Mouse (Mus musculus) c-Kit-negative CD71-positive TER-119-positive erythroid progenitor cells, embryonic 14.5 days (primary cell): ENCODE data around the gene Abhd14b.

Experiments used
- DNase-seq: peaks from one replicate; pipeline ENCODE4 v3.0.0-alpha.2; 2013; ENCODE audit warnings: low read depth, low spot score

Gene Abhd14b

GRCm38 (mm10) chr9:106459946-106460345, 12.7 kb downstream of the Abhd14b start:
- no peak for DNase-seq

DNA sequence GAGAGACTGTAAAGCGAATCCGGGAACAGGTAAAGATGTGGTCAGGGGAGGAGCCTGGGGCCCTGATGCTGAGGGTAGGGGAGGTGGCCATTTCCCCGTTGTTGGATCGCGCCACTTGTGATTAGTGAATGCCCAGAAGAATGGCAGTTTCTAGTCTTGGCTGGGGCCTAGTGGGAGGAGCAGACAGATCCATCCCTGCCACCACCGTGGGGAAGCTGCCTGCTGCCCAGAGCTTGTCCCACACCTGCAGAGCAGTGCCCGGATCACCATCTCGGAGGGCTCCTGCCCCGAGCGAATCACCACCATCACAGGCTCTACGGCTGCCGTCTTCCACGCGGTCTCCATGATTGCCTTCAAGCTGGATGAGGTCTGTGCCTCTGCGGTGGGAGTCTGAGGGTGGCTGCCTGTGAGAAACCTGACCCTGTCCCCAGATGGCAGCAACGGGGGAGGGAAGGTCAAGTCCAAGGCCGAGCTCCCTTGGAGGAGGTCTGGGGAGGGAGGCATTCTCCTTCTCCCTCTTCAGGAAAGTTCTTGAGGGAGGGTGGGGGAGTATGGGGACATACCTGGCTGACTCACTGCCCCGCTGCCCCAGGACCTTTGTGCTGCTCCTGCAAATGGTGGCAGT, 13.3 kb downstream of the Abhd14b start:
- DNase-seq: no peak

GRCm38 (mm10) chr9:106461026-106461415, 13.8 kb downstream of the Abhd14b start:
- no peak for DNase-seq

- no peak for DNase-seq
Measured at GRCm38 (mm10) chr9:106461641-106462429, 14.6 kb downstream of the Abhd14b start.

GRCm38 (mm10) chr9:106462430-106462800, 15.2 kb downstream of the Abhd14b start:
- DNase-seq: no peak

GRCm38 (mm10) chr9:106463122-106464063, 16.1 kb downstream of the Abhd14b start:
- DNase-seq: no peak

GRCm38 (mm10) chr9:106464751-106465541, 17.7 kb downstream of the Abhd14b start:
- no peak for DNase-seq

DNA sequence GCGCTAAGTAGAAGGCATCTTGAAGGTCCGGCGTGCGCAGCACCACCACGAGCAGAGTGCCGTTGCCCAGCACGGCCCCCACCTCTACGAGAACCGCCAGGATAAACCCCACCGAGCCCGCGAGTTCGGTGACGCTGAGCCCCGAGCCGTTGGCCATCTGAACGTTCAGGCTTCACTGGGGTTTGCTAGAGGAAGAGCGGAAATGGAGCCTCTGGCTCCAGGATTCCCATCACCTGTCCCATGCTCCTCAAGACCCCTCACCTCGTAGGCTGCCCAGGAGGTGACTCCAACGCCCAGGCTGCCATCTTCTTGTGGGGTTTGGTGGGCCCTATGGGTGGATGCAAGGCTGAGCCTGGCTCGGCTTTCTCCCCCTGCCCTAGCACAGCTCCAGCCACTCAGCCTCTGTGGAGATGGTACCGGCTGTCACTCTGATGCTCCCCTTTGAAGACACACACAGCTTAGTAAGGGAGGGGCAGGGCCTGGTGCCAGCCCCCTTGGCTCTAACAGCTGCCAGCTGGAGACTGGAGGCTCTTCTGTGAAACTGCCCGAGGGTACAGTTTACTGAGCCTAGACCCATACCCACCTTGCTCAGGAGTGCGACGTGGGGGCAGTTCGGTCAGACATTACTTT, 18.4 kb downstream of the Abhd14b start, which contains the start of gene Gpr62:
Gene Gpr62 (minus strand): TSS at position 368 of the 630 bp plus-strand sequence.
- DNase-seq: no peak

GRCm38 (mm10) chr9:106466721-106467120, 19.5 kb downstream of the Abhd14b start:
- DNase-seq: no peak

DNA sequence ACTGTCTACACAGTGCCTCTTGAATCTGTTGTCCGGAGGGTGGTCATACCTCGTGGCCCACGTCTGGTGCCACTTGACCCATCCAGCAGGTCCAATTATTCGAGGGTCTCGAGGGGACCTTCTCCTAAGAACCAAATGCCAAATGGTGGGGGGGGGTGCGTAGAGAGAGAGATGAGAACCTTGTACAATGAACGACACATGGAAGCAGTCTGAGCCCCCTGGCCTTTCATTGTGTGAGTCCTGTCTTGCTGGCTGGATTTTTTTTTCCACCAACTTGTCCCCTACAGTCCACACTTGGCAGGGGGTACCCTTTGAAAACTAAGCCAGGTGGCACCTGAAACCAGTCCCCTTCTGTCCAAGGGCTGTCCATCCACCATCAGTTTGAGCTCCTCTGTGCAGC, 20.5 kb downstream of the Abhd14b start:
- DNase-seq: no peak

DNA sequence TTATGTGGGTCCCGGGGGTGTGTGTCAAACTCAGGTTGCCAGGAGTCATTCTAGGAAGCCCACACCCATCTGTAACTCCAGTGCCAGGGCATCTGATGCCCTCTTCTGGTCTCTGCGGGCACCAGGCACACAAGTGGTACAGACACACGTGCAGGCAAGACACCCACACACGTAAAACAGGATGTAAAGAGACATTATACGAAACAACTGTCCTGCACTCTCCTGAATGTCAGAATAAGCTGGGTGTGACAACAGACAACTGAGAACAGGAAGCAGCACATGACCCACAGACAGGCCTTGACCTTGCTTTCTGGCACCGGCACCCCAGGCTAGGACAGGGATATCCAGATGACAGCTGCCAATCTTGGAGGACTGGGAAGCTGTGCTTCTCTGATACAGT, 22.1 kb downstream of the Abhd14b start:
- no peak for DNase-seq

- DNase-seq: no peak
Measured at GRCm38 (mm10) chr9:106469776-106470175, 22.5 kb downstream of the Abhd14b start.

DNA sequence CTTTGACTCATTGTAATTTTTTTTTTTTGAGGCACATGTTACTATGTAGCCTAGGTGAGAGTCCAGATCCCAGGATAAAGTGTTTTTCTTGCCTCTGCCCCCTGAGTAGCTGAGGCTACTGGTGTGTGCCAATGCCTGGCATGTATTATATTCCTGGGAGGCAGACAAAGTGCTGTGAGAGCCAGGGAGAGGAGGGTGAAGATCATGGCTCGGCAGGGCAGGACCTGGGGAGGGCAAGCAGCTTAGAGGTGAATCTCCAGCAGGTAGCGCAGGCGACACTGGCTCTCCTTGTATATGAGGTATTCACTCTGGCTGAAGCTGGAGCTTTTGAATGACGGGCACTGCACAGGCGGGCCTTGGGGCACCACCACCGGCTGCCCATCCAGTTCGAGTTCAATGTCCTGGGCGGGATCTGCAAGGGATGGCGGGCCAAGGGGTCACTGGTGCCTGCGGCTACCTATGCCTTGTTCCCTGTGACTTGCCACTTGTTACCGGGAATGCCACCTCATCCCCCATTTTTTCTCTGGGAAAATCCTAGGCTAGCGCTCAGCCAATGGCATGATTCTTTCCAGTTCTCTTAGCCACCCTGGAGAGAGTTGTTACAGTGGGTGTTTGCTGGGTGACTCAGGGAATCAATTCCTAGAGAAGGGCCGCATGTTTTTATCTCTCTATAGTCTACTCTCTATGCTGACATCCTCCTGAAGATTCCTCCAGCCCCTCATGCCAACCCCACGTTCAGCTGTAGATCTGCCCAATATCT, 23.9 kb downstream of the Abhd14b start:
- no peak for DNase-seq

DNA sequence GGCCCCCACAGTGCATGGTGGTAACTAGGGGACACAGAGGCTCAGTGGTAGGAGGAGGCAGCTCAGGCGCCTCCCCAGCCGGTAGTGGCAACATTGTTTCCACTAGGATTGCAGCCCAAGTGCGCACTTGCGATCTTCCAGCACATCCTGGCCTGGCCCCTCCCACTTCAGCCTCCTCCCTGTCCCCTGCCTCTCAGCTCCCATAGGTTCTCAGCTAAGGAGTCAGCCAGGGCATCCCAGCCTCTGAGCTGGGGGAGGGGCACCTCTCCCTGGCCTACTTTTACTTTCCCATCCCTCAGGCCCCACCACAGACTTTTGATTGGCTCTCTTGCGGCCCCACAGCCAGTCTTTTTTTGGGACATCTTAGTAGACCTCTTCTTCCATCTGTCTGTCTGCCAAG, 24.6 kb downstream of the Abhd14b start:
- no peak for DNase-seq

DNA sequence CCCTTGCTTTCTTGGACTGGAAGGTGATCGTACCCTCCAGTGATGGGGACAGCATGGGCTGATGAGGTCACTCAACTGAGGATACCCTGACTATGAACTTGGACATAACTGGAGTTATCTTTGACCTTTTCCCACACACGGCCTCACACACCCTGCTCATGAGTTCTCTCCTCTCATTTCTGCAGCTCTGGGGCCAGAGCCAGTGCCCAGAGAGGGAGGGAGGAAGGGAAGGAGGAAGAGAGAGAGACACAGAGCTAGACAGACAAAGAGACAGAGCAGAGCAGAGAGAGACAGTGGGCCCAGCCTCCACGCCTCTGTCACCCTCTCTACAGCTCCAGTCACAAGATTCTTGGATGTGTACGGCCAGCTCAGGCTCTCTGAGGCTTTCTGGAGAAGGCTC, 25.1 kb downstream of the Abhd14b start:
- DNase-seq: no peak

GRCm38 (mm10) chr9:106473081-106473752, 26.0 kb downstream of the Abhd14b start:
- DNase-seq: no peak

- no peak for DNase-seq
Measured at GRCm38 (mm10) chr9:106473753-106474105, 26.5 kb downstream of the Abhd14b start.

DNA sequence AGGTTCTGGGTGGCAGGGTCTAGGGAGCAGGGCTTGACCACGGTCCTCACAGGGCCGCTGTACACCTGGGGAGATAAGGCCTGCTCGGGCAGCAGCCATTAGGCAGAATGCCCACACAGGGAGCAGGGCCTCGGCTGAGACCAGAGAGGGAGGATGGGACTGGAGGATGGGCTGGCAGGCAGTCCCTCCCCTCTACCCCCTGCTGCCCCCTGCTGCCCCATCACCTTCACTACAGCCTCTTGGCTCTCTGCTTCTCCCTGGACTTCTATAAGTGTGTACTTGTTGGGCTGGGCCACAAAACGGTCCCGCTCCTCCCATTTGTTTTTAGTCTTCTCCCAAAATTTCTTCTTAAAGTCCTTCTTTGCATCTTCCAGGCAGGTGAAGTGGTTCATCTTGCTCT, 27.2 kb downstream of the Abhd14b start:
- no peak for DNase-seq

GRCm38 (mm10) chr9:106475046-106475445, 27.8 kb downstream of the Abhd14b start:
- no peak for DNase-seq

- DNase-seq: no peak
Measured at GRCm38 (mm10) chr9:106475663-106476001, 28.4 kb downstream of the Abhd14b start, which contains the start of gene Rrp9. Gene Rrp9 (plus strand): TSS chr9:106475963.
